Mouse (Mus musculus) liver (tissue): ENCODE results near the gene Btbd7.

Experiments
- DNase-seq: peaks from one replicate; pipeline ENCODE4 v3.0.0-alpha.2; 2020; ENCODE audit warnings: mixed read lengths

Btbd7 gene

GRCm38 (mm10) chr12:102779452-102779851, 98.8 kb downstream of the Btbd7 start:
- DNase-seq, result peak; percentile 30

- DNase-seq, result no peak
These were observed 100.1 kb downstream of the Btbd7 start for GRCm38 (mm10) chr12:102778151-102778550.

DNA sequence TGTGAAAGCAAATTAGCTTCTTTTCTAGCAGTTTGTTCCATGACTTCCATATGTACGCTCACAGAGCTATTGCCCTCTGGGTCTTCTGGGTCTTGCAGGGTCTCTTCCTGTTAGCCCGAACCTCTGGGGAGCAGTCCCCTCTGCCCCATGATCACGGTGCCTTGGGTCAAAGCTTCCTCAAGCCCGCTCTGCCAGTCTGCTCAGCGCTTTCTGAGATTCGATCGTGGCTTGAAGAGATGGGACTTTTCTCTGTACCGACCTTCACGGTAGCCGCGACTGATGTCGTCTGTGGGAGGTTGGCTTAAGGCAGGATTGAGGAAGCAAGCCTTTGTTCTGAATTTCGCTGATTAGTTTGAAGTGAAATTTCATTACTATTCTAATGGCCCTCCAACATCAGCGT, 102.2 kb downstream of the Btbd7 start:
- no peak for DNase-seq

DNA sequence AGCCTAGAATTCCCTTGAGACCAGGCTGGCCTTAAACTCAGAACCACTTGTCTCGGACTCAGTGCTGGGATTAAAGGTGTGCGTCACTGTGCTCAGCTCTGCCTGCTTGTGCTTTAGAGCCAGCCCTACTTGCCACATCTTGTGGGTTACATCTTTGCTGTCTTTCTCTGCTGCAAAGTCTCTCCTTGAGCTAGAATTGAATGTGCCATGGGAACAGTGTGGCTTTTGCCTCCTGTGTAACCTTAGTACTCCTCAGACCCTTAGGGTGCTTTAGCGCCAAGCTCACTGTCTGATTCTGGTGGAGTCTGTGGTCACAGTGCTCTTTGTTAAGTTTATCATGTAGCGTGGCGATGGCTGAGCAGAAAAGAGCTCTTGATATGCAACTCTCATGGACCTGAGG, 105.6 kb downstream of the Btbd7 start:
- DNase-seq, result no peak

GRCm38 (mm10) chr12:102771601-102772000, 106.7 kb downstream of the Btbd7 start:
- no peak for DNase-seq

GRCm38 (mm10) chr12:102769000-102769399, 109.3 kb downstream of the Btbd7 start:
- no peak for DNase-seq

- DNase-seq, result no peak
These were observed 114.6 kb downstream of the Btbd7 start for GRCm38 (mm10) chr12:102763696-102764095.

DNA sequence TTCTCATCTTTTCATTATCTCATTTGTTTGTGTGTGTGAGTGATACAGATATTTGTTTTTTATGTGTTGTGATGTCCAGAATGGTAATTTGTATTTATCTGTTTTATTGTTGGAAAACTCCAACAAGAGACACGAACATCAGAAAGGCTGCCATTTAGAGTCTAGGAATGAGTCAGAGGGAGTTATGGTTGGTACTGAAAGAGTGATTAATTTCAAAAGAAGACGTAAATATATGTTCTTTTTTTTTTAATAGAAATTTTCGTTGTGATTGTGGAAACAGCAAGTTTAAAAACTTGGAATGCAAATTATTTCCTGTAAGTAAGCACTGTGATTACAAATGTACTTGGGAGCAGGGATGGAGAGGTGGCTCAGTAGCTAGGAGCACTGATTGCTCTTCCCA, 116.6 kb downstream of the Btbd7 start:
- DNase-seq, result no peak

DNA sequence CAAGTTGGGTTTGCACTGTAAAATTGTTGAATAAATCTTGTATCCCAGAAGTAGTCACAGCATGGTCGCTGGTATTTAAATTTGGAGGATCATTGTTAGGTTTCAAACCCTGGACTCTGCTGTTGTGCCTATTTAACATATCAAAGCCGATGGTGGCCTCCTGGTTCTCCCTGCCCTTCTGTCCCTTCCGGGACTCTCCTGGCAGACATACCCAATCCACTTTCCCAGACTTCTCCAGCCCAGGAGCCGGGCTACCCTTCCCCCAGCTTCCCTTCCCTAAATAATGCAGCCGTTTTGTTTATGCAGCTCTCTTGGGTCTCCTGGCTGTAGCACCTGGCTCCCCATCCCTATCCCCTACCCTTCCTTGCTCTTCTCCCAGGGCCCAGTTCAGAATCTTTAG, 119.3 kb downstream of the Btbd7 start:
- DNase-seq, result no peak

- no peak for DNase-seq
These were observed 119.9 kb downstream of the Btbd7 start, which contains the start of gene Gm20604 for GRCm38 (mm10) chr12:102758403-102758756. TSS of gene Gm20604 (minus strand) at chr12:102758672.

GRCm38 (mm10) chr12:102757689-102758402, 120.4 kb downstream of the Btbd7 start, which contains the start of the genes Gm28051, Gon7 and Ubr7:
TSS of gene Gm28051 (minus strand) at chr12:102757765.
TSS of gene Gon7 (minus strand) at chr12:102757803.
TSS of gene Ubr7 (plus strand) at chr12:102757967.
- peak; percentile 97 for DNase-seq

DNA sequence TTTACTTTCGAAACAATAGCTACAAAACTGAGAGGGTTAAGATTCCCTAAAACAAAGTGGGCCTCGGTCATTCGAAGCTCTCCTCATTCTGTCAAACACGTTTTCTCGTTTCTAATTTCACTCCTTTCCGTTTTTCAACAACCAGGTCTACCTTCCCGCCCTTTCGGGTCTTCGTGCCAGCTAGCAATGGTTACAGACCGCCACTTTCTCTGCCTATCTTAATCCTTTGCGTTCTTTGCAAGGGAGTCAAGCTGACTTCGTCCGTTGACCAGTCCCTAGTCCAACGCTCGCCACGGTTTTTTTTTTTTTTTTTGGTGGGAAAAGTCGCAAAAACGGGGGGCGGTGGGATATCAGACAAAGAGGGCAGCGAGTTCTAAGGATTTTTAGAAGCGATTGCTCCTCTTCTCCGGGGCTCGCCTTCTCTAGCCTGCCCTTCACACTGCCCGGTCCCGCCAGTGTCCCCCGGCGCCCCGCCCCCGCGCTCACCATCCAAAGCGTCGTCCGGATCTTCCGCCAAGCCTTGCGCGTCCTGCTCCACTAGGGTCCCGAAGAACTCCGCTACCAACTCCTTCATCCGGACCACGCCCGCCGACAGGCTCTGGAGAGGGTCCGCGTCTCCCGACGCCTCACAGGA, 121.1 kb downstream of the Btbd7 start:
- no peak for DNase-seq

GRCm38 (mm10) chr12:102756304-102756703, 122.0 kb downstream of the Btbd7 start:
- DNase-seq, result peak; percentile 68

DNA sequence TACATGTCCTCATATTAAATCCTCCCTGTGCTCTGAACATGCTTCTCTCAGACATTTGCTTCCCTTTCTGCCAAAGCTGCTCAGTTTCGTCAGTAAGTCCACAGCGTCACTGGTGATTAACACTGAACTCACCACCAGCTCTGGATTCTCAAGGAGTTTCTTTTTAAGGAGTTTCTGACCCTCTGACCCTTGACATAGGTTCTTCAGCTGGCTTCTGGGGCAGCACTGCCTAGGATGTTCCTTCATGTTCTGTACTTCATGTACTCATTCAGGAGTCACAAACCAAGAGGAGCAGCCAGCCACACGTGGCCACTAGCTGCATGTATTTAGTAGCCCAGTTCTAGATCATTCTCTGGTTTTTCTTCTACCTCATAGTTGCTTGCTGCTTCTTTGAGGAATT, 130.0 kb downstream of the Btbd7 start:
- no peak for DNase-seq

- no peak for DNase-seq
These were observed 133.4 kb downstream of the Btbd7 start for GRCm38 (mm10) chr12:102744839-102745238.

GRCm38 (mm10) chr12:102743589-102744574, 134.4 kb downstream of the Btbd7 start, which contains the start of the genes Moap1 and Tmem251:
TSS of gene Moap1 (minus strand) at chr12:102743661.
TSS of gene Tmem251 (plus strand) at chr12:102743762.
- DNase-seq, result peak; percentile 92

DNA sequence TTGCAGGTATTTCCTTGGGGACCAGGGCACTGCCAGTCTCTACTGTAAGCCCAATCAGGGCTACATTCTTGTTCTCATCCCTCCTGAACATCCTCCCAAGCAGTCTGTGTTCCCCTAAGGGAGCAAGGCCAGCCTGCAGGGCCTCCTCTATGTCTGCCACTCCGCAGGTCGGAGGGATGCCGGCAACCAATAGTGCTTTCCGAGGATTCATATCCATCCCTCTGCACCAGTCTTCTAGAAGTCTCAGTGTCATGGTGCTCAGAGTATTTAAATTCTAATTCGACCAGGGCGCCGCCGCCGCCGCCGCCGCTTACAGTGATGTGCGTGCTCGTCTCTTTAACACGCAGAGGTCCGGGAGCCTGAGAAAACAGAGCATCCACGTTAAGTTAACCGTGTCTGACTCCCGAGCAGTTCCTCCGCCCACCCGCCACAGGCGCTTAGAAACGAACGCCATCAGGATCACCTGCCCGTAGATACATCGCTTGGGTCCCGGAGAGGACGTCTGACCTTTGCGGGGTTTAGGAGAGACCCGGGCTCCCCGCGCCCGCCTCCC, 135.2 kb downstream of the Btbd7 start:
- DNase-seq, result no peak

DNA sequence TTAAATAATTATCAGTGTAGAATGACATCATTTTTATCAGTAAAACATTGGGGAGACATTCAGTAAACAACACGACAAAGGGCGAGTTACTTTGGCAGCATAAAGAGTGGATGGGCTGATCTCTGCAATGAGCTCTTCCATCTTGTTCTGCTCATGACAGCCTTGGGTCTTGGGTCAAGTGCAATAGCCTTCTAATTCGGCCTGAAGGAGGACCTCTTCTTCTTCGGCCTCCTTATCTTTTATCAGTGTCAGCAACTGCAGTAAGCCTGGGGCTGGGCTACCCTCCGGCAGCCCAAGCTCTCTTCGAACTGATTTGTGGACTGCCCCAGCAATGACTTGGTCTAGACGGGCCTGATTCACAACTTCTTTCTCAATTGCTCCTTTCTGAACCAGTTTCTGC, 136.2 kb downstream of the Btbd7 start:
- DNase-seq, result no peak

- DNase-seq, result no peak
These were observed 138.0 kb downstream of the Btbd7 start for GRCm38 (mm10) chr12:102740285-102740684.

- DNase-seq, result no peak
These were observed 139.2 kb downstream of the Btbd7 start for GRCm38 (mm10) chr12:102739096-102739495.

DNA sequence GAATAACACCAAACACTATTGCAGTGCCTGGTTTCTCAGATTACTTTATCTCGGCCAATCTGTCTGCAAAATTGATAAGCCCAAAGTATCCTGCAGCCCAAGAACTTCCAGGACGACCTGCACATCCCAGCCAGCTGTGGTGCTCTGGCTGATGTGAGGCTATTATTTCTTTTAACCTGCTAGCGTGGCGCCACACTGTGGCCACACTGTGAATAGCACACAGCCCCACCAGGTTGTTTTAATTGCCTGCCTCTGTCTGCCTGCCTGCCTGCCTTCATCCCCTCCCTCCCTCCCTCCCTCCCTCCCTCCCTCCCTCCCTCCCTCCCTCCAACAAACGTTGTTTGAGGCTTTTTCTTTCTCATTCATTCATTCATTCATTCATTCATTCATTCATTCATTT, 144.9 kb downstream of the Btbd7 start:
- peak; percentile 76 for DNase-seq

DNA sequence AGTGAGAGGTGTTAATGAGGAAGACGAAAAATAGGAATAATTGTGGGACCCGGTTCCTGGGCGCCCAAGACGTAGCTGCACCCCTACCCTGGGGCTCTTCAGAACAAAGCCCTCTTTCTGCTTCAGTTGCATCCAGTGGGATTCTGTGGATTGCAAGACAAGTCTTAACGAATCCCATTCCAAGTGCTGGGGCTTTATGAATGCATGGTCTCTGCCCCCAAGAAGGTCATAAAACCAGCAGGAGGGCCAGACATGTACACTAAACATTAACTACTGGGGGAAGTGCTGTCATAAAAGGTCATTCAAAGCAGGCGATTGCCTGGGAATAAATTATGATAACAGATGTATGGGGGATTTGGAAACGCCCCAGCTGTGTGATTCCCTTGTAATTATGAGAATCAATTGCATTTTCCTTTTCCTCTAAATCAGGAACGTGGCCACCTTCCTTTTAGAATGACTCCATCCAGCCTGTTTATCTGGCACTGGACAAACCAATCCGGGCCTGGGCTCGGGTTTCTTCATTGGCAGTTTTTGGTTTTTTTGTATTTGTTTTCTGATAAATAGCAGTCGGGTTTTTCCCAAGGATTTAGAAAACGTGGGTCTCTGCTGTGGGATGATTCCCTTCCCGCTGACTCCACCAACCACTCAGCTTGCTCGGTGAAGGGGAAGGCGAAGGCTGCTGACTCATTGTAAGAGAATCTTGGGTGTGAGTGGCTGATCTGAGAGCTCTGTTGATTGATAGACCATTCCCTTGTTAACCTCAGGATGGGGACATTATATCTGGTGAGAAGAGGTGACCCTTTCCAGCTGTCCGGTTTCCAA, 147.3 kb downstream of the Btbd7 start:
- DNase-seq, result no peak
